Mouse (Mus musculus) stomach, postnatal 0 days (tissue): ENCODE measurements at regions not wholly inside any gene's neighbourhood (a gene's known extent, or its start where the extent isn't known, plus 50 kb on each side); places are given as distances from the start of the nearest gene placed in this dataset.

ENCODE experiments used
- CTCF ChIP-seq: IDR thresholded peaks from 2 replicates; pipeline ENCODE4 v1.5.1; 2016; ENCODE audit warnings: antibody characterized with exemption, low read depth, mild to moderate bottlenecking, moderate library complexity
- EP300 ChIP-seq: optimal IDR thresholded peaks from 2 replicates; pipeline ENCODE3; 2016; ENCODE audit warnings: antibody characterized with exemption

DNA sequence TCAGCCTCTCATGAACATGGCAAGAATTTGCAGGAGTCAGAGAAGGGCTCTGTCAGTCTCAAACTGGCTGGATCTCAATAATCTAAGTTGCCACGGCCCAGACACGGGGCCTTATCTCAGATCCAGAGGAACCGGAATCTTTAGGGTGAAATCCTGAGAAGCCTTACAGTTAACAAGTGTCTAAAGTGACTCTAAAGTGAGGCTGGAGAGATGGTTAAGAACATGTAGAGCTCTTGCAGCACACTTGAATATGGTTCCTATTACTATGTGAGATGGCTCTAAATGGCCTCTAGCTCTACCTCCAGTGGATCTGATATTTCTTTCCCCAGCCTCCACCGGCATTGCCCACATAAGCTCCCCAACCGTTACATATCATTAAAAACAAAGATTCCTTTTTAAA is 157.8 kb upstream of the Mpdz start:
- TF ChIP-seq CTCF (no peak), EP300 (no peak)
